Mouse (Mus musculus) olfactory bulb, adult 2 months (tissue): ENCODE results near the gene Hmgcs2.

Source experiments
- CTCF ChIP-seq: fragments of 200-500 bp; IDR thresholded peaks from 2 replicates; pipeline ENCODE4 v1.5.1; 2012; ENCODE audit warnings: low read depth, mild to moderate bottlenecking, low read length, moderate library complexity; ENCODE audit not compliant: insufficient read depth
- POLR2A ChIP-seq: fragments of 200-500 bp; IDR thresholded peaks from 2 replicates; pipeline ENCODE4 v1.6.1; 2012; ENCODE audit warnings: mild to moderate bottlenecking, low read depth, low read length, moderate library complexity; ENCODE audit not compliant: insufficient read depth

DNA sequence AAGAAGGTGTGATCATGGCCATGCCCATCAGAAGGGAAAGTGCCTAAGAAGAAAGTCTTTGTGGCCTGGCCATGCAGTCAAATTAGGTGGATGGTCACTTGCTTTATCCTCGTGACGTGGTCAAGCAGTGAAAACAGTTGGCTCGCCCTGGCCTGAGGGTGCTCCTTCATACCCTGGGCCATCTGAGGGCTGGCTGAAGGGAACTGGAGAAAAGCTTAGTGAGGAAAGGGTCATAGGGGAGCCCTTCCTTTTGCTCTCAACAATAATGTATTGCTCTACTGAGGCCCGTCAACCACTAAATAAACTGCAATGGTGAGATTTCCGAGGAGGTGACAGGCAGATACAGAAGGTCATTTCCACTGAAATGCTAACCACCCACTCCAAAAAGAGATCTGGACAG is 43.0 kb upstream of the Hmgcs2 start:
- TF ChIP-seq POLR2A (no peak), CTCF (no peak)
